Mouse (Mus musculus) C2C12 (cell line): ENCODE results near the gene Slc47a1. TPM values are rescaled to one million over a fixed set of nuclear protein-coding genes. Genes with fewer than 3 reads are reported as not detected.

Experiments
- H3K27me3 ChIP-seq: one replicate; pipeline ENCODE4 v1.6.1; 2011; ENCODE audit not compliant: control insufficient read depth, insufficient read depth, insufficient read length
- H3K36me3 ChIP-seq: one replicate; pipeline ENCODE4 v1.6.1; 2011; ENCODE audit not compliant: control insufficient read depth, insufficient read depth
- H3K4me3 ChIP-seq: one replicate; pipeline ENCODE4 v1.5.1; 2011; ENCODE audit warnings: mild to moderate bottlenecking, control low read depth; ENCODE audit not compliant: poor library complexity, insufficient read depth, severe bottlenecking
- H3K79me2 ChIP-seq: one replicate; pipeline ENCODE4 v1.6.1; 2011; ENCODE audit not compliant: control insufficient read depth, insufficient read depth
- H3K79me3 ChIP-seq: one replicate; pipeline ENCODE4 v1.6.1; 2011; ENCODE audit warnings: low read depth, control low read depth
- H3ac ChIP-seq: one replicate; pipeline ENCODE3; 2011; ENCODE audit warnings: low read depth; ENCODE audit not compliant: control insufficient read depth, insufficient read length
- CEBPB ChIP-seq: IDR thresholded peaks from one replicate; pipeline ENCODE4 v1.6.1; 2011; ENCODE audit warnings: low read depth, mild to moderate bottlenecking, control low read depth, moderate library complexity
- CTCF ChIP-seq: IDR thresholded peaks from one replicate; pipeline ENCODE4 v1.5.1; 2011; ENCODE audit not compliant: control insufficient read depth, insufficient read depth, insufficient read length
- FOSL1 ChIP-seq: IDR thresholded peaks from one replicate; pipeline ENCODE4 v1.8.0; 2011; ENCODE audit warnings: mild to moderate bottlenecking, low read length; ENCODE audit not compliant: poor library complexity, insufficient read depth, severe bottlenecking
- MAX ChIP-seq: IDR thresholded peaks from one replicate; pipeline ENCODE4 v1.6.1; 2011; ENCODE audit warnings: mild to moderate bottlenecking, control low read depth
- MYOD1 ChIP-seq: IDR thresholded peaks from one replicate; pipeline ENCODE4 v1.6.1; 2011; ENCODE audit warnings: low read depth; ENCODE audit not compliant: control insufficient read depth, insufficient read length
- MYOG ChIP-seq: IDR thresholded peaks from one replicate; pipeline ENCODE4 v1.6.1; 2011; ENCODE audit not compliant: control insufficient read depth, insufficient read length; ENCODE audit errors: extremely low read depth
- USF1 ChIP-seq: IDR thresholded peaks from one replicate; pipeline ENCODE4 v1.6.1; 2011; ENCODE audit warnings: low read depth, mild to moderate bottlenecking, control low read depth, moderate library complexity
- polyA plus RNA-seq: library from polyadenylated mRNA; unstranded; fragments of >200 nt; fragmentation: generic; extraction: Trizol; gene quantifications from one replicate; pipeline ENCODE4 v1.2.1, GENCODE M21; 2012; ENCODE audit warnings: missing spikeins

Gene Slc47a1
- polyA plus RNA-seq, 1 experiment = 0.02 TPM

GRCm38 (mm10) chr11:61296556-61296955 lies 81.6 kb downstream of the Slc47a1 start:
- Histone ChIP-seq H3K4me3 (no peak overlapping the region), H3K36me3 (no peaks in the 10 kb centered on the region)

GRCm38 (mm10) chr11:61295556-61295955 lies 82.6 kb downstream of the Slc47a1 start:
- Histone ChIP-seq H3ac (no peak overlapping the region), H3K27me3 (no peaks in the 10 kb centered on the region), H3K79me3 (no peaks in the 10 kb centered on the region), H3K4me3 (no peak overlapping the region), H3K36me3 (no peaks in the 10 kb centered on the region), H3K79me2 (no peaks in the 10 kb centered on the region)
- TF ChIP-seq CEBPB (no peak), MAX (no peak), USF1 (no peak), FOSL1 (no peak), MYOD1 (no peak), CTCF (no peak), MYOG (no peak)

More at GRCm38 (mm10) chr11:61296556-61296955, 81.6 kb downstream of the Slc47a1 start:
- Histone ChIP-seq H3K79me2 (no peaks in the 10 kb centered on the region), H3K27me3 (no peaks in the 10 kb centered on the region), H3K79me3 (no peaks in the 10 kb centered on the region), H3ac (no peak overlapping the region)
- TF ChIP-seq CTCF (no peak), CEBPB (no peak), FOSL1 (no peak), MYOG (no peak), MAX (no peak), MYOD1 (no peak), USF1 (no peak)

- no peaks in the 10 kb centered on the region for H3K79me3 ChIP-seq
- TF ChIP-seq CEBPB = no peak
- TF ChIP-seq CTCF = no peak
- no peak for TF ChIP-seq FOSL1
- no peak for TF ChIP-seq MYOG
- TF ChIP-seq MYOD1 = no peak
- TF ChIP-seq MAX = no peak
- TF ChIP-seq USF1 = no peak
- no peaks in the 10 kb centered on the region for H3K36me3 ChIP-seq
- no peaks in the 10 kb centered on the region for H3K79me2 ChIP-seq
- no peak overlapping the region for H3K4me3 ChIP-seq
- H3ac ChIP-seq = no peak overlapping the region
- H3K27me3 ChIP-seq = no peaks in the 10 kb centered on the region
These were observed 83.7 kb downstream of the Slc47a1 start for GRCm38 (mm10) chr11:61294431-61294830.

Other genes starting within 250 kb of the Slc47a1 start
- gene Usp22, start 203.3 kb downstream of the Slc47a1 start, polyA plus RNA-seq = 42.6 TPM
- 19.7 TPM for gene Aldh3a1, start 170.8 kb downstream of the Slc47a1 start, polyA plus RNA-seq
- 15.8 TPM for gene Aldh3a2, start 110.9 kb downstream of the Slc47a1 start, polyA plus RNA-seq
- gene Slc47a2, start 35.5 kb downstream of the Slc47a1 start, polyA plus RNA-seq = not detected
- gene Rnf112, start 75.8 kb upstream of the Slc47a1 start, polyA plus RNA-seq = not detected
- not detected for gene Mfap4, start 107.1 kb upstream of the Slc47a1 start, polyA plus RNA-seq
- gene Mapk7, start 116.1 kb upstream of the Slc47a1 start, polyA plus RNA-seq = 21.3 TPM
- 45.7 TPM for gene B9d1, start 126.8 kb upstream of the Slc47a1 start, polyA plus RNA-seq
- 21.1 TPM for gene Epn2, start 201.3 kb upstream of the Slc47a1 start, polyA plus RNA-seq